Mouse (Mus musculus) left cerebral cortex, postnatal 25 days (tissue): ENCODE data around the gene Olfr160. TPM values are rescaled to one million over a fixed set of nuclear protein-coding genes. Genes with fewer than 3 reads are reported as not detected.
A peak's percentile ranks its signal among the peaks of the same experiment; 100 is the strongest.

Experiments
- DNase-seq, 2 experiments: peaks; one replicate each; pipeline ENCODE4 v3.0.0; 2022; ENCODE audit warnings: low spot score in 2 of 2, mixed read lengths in 1 of 2
- intact Hi-C: fragments of 180-260 bp; cut with DNase I; formaldehyde crosslinking; loops from one replicate; pipeline ENCODE4 v1.15.1; 2025
- total RNA-seq, 2 experiments: library from RNA; stranded (reverse); gene quantifications; 2 replicates each; pipeline ENCODE4 v1.2.3; 2021

Olfr160 gene
- total RNA-seq = not detected

GRCm38 (mm10) chr9:37716150-37716549 lies at the start of gene Olfr160:
TSS of gene Olfr160 (minus strand) at chr9:37716250.
- intact Hi-C loops = no loop called here

GRCm38 (mm10) chr9:37762541-37762940 lies 46.5 kb upstream of the Olfr160 start:
- no peak for DNase-seq
- intact Hi-C loops = no loop called here

More at GRCm38 (mm10) chr9:37716150-37716549, at the start of gene Olfr160:
- no peak for DNase-seq

- DNase-seq = no peak
- intact Hi-C loops = no loop called here
Observed at GRCm38 (mm10) chr9:37761728-37762127, 45.7 kb upstream of the Olfr160 start.

GRCm38 (mm10) chr9:37752006-37752405 lies 36.0 kb upstream of the Olfr160 start:
- peak in 1 of 2 experiments; percentile 15 for DNase-seq
- intact Hi-C loops = no loop called here

- peak in 1 of 2 experiments; percentile 14 for DNase-seq
- intact Hi-C loops = no loop called here
Observed at GRCm38 (mm10) chr9:37751467-37751866, 35.4 kb upstream of the Olfr160 start.

GRCm38 (mm10) chr9:37750319-37751075 lies 34.4 kb upstream of the Olfr160 start:
- peak; percentile 18 to 64 for DNase-seq
- intact Hi-C loops = no loop called here

GRCm38 (mm10) chr9:37744806-37745205 lies 28.8 kb upstream of the Olfr160 start, which contains the start of gene Olfr874:
TSS of gene Olfr874 (plus strand) at chr9:37745106.
- no peak for DNase-seq
- intact Hi-C loops = no loop called here

GRCm38 (mm10) chr9:37734310-37734709 lies 18.3 kb upstream of the Olfr160 start:
- intact Hi-C loops = no loop called here
- DNase-seq = no peak

- DNase-seq = peak in 1 of 2 experiments; percentile 31
- intact Hi-C loops = loop anchor here (1.0 kb wide), 1 partner anchor 242 kb away; no protein-coding TSS in a partner anchor
Observed at GRCm38 (mm10) chr9:37689970-37690686, 25.9 kb downstream of the Olfr160 start.

- no peak for DNase-seq
- intact Hi-C loops = no loop called here
Observed at GRCm38 (mm10) chr9:37687941-37688303, 28.1 kb downstream of the Olfr160 start.

- peak; percentile 33 to 39 for DNase-seq
- intact Hi-C loops = no loop called here
Observed at GRCm38 (mm10) chr9:37687288-37687940, 28.6 kb downstream of the Olfr160 start.

- peak in 1 of 2 experiments; percentile 81 for DNase-seq
- intact Hi-C loops = no loop called here
Observed at GRCm38 (mm10) chr9:37681123-37681522, 34.9 kb downstream of the Olfr160 start.

- intact Hi-C loops = loop anchor here (1.0 to 5.0 kb wide), 6 partner anchors 108 to 257 kb away; partner anchors contain the start of genes Nrgn and Olfr878
- peak; percentile 41 to 93 for DNase-seq
Observed at GRCm38 (mm10) chr9:37675287-37675686, 40.8 kb downstream of the Olfr160 start.

- intact Hi-C loops = no loop called here
- no peak for DNase-seq
Observed at GRCm38 (mm10) chr9:37670261-37670660, 45.8 kb downstream of the Olfr160 start.

GRCm38 (mm10) chr9:37669678-37670077 lies 46.4 kb downstream of the Olfr160 start:
- intact Hi-C loops = no loop called here

GRCm38 (mm10) chr9:37669115-37669514 lies 46.9 kb downstream of the Olfr160 start, which contains the start of gene Panx3:
TSS of gene Panx3 (minus strand) at chr9:37669235.
- no peak for DNase-seq
- intact Hi-C loops = no loop called here

More at GRCm38 (mm10) chr9:37669678-37670077, 46.4 kb downstream of the Olfr160 start:
- DNase-seq = no peak

- intact Hi-C loops = no loop called here
- DNase-seq = no peak
Observed at GRCm38 (mm10) chr9:37666045-37666444, 50.0 kb downstream of the Olfr160 start.

- no peak for DNase-seq
- intact Hi-C loops = no loop called here
Observed at GRCm38 (mm10) chr9:37664604-37665003, 51.4 kb downstream of the Olfr160 start.

GRCm38 (mm10) chr9:37663210-37663609 lies 52.8 kb downstream of the Olfr160 start:
- intact Hi-C loops = no loop called here
- no peak for DNase-seq

- no peak for DNase-seq
- intact Hi-C loops = no loop called here
Observed at GRCm38 (mm10) chr9:37659413-37659812, 56.6 kb downstream of the Olfr160 start.
